Mouse (Mus musculus) kidney, postnatal 4 days (tissue): ENCODE measurements around the gene Ppp2r5a.

Experiments
- DNase-seq, 2 experiments: peaks; one replicate each; pipeline ENCODE4 v3.0.0; 2021; ENCODE audit warnings: mixed read lengths in 2 of 2

Ppp2r5a gene

GRCm38 (mm10) chr1:191417111-191417510 lies 14.0 kb upstream of the Ppp2r5a start:
- no peak for DNase-seq

DNA sequence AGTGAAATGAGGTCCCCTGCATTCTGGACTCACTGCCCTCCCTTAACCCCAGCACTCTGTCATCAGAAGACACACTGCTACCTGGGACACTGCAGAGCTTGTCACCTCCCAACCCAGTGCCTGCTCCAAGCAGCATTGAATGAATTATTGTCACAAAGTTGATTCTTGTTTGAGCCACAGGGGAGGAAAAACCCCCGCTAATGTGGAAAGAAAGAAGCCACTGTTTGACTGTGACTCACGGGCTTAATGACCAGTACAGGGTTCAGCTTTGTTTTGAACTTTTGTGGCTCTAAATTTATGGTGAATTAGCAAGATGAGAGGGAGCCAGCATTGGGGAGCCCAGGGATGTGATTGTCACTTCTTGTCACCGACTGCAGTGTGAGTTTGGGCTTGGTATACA lies 13.5 kb upstream of the Ppp2r5a start:
- no peak for DNase-seq

GRCm38 (mm10) chr1:191414432-191414831 lies 11.4 kb upstream of the Ppp2r5a start:
- no peak for DNase-seq

DNA sequence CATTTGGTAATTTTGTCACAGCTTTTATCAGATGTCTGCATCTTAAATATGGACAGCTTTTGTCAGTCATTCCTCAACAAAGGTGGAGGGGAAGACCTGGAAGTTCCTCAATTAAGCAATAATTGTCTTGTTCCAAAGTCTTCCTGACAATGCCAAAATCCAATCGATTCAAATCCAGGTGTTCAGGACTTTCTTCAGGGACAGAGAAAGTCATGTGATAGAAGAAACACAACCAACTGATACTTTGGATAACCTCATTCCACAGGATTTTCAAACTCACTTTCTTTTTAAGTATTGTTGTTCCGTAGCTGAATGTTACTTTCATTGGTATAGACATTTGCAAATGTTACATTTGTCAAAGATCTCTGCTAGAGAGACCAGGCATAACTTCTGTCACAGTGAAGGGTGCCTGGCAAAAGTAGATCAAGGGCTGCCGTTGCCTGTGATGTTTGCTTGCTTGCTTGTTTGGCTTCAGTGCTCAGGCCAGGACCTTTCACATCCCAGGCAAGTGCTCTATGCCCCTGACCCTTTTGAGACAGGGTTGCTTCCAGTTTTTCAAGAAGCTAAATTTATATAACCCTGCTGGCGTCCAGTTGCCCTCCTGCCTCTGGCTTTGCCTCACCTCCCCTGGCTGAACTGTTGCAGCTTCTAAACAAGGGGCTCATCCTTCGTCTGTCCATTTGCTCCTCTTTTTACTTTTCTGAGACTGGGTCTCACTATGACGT lies 10.8 kb upstream of the Ppp2r5a start:
- DNase-seq: no peak

DNA sequence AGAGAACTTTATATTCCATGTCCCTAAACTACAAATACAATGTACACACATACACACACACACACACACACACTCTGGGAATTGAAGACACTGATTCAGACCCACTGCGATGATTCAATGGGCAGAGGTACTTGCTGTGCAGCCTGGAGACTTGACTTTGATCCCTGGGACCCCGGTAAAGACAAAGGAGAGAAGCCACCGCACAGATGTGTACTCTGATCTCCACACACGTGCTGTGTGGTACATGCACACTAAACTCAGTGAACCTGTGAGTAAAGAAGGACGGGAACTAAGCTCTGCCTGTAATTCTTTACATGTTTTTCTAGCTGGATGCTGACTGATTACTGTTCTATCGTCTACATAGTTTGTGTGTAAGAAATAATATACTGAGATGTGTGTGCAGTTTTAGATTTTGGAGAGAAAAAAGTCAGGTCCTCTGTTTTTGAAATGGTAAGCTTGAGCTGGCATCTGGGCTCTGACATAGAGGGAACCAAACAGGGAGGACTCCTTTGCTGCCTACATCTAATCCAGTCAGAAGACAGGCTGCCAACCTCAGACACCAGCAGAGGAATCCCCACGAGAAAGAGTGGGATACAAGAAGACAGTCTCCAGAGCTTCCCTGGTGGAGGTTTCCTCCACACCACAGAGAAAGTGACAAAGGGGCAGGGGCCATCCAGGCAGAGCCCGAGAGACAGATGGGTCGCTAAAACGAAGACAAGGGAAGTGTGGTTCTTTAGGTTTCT lies 7.4 kb upstream of the Ppp2r5a start:
- no peak for DNase-seq

GRCm38 (mm10) chr1:191407246-191407645 lies 4.2 kb upstream of the Ppp2r5a start:
- no peak for DNase-seq

GRCm38 (mm10) chr1:191406516-191406915 lies 3.4 kb upstream of the Ppp2r5a start:
- no peak for DNase-seq

DNA sequence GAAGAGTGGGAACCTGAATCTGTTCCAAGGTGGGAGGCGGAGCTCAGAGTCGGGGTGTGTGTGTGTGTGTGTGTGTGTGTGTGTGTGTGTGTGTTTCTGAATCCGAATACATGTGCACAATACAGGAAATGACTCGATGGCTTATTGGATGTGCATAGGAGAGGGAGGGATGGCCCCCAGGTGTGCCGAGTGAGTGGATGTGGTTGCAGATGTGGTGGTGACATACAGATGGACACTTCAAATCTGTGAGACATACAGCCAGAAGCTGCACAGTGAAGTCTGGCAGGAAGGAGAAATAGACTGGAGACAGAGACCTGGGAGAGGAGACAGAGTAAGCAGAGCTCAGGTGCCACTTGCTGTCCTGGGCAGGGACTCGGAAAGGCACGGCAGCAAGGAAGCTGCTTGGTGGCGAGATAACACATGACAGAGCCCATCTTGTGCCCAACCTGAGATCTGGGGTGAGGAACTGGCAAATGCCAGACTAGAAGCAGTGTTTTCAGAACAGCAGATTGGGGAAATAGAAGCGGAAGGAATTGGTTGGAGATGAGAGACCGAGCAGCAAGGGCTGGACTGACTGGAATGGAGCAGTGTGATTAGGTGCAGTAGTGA lies 1.8 kb upstream of the Ppp2r5a start:
- DNase-seq: no peak

DNA sequence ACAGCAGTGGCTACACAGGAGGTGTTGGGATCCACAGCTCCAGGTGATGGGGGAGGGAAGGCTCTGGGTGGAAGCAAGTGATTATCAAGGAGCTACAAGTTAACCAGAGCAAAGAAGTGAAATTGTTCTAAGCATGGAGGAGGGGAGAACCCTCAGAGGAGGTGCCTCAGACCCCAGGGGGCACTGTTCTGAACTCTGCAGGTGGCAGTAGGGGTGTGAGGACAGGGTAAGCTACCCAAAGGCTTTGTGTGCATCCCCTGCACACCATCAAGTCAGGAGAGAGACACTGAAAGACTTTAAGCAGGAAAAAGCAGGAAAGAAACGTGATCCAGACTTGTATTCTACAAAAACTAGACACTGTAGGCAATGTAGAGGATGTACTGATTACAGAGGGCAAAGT lies 1.2 kb upstream of the Ppp2r5a start:
- DNase-seq: no peak

- no peak for DNase-seq
Measured at GRCm38 (mm10) chr1:191402506-191402905, 566 bp downstream of the Ppp2r5a start.

- DNase-seq: peak; percentile 100
Measured at GRCm38 (mm10) chr1:191396897-191397849, 5.9 kb downstream of the Ppp2r5a start.

DNA sequence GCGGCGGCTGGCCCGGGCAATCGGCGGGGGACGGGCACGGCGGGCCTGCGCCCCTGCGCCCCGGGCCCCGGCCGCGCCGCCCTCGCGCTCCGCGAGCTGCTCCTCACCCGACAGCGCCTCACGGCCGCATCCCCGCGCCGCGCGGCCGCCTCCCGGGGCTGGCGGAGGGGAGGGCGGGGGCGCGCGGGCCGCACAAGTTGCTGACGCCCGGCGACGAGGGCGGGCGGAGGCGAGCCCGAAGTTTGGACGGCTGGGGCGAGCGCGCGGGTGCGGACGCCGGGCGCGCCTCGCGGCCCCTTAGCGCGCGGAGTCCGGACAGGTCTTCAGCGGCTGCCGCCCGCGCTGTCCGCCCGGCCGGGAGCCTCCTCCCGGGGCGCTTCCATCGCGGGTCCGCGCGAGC lies 6.6 kb downstream of the Ppp2r5a start:
- DNase-seq: peak; percentile 67 to 83

- peak; percentile 73 to 81 for DNase-seq
Measured at GRCm38 (mm10) chr1:191395871-191396433, 7.1 kb downstream of the Ppp2r5a start.

- no peak for DNase-seq
Measured at GRCm38 (mm10) chr1:191395200-191395599, 7.9 kb downstream of the Ppp2r5a start.

- no peak for DNase-seq
Measured at GRCm38 (mm10) chr1:191394126-191394525, 8.9 kb downstream of the Ppp2r5a start.

GRCm38 (mm10) chr1:191393536-191393935 lies 9.5 kb downstream of the Ppp2r5a start:
- DNase-seq: no peak

DNA sequence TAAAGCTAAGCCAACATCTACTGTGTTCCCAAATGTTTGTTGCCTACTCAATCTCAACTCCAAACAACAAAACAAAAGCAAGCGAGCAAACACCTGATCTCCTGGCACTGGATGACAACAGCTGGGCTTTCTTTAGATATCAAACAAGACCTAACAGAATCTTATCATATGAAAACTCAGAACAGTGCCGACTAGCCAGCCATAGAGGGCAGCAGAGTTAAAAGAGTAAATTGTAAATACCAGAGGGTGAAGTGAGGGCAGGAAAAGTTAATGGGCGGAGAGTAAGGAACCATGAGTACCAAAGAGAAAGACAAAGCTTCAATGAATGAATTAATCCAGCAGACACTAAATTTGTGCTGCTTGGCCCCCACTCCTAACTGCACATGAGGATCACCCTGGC lies 11.8 kb downstream of the Ppp2r5a start:
- DNase-seq: peak; percentile 62 to 75

DNA sequence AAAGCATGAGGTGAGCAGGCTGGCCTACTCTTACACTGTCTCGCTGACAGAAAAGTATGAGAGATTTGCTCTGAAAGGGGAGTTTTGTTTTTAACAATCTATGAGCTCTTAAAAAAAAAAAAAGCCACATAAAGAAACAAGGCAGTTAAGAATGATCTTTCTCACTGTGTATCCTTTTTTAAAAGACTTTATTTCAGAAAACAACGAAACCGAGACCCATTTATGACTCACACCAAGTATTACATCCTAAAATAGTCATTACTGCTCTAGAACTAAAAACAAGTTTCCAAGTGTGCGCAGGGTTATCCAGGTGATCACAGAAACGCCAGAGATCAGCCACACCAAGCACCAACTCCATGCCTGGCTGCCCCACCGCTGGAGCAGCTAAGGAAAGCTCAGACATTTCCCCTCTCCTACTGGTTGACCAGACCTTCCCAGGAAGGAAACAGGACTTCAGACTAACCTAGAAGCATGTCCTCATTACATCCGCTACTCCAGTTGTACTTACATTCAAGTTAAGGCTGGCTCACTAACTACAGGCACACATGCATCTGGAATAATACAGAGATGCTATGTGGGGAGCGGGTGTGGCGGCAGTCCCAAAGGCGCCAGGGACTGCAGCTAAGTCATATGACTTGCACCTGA lies 18.2 kb downstream of the Ppp2r5a start:
- no peak for DNase-seq

GRCm38 (mm10) chr1:191381955-191382736 lies 20.9 kb downstream of the Ppp2r5a start:
- DNase-seq: no peak

DNA sequence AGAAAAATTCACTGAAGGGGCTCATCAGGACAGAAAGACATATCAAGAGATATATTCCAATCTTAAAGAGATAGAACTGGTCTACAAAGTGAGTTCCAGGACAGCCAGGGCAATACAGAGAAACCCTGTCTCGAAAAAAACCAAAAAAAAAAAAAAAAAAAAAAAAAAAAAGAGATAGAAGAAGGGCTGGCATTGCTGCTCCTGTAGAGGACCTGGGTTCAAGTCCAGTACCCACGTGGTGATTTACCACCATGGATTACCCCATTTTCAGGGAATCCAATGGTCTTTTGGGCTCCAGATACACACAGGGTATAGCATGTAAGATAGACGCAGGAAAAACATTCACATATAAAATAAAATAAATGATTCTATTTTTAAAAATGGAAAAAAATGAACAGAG lies 22.2 kb downstream of the Ppp2r5a start:
- no peak for DNase-seq

GRCm38 (mm10) chr1:191378080-191378479 lies 25.0 kb downstream of the Ppp2r5a start:
- no peak for DNase-seq
